Mouse (Mus musculus) bone marrow, adult 2 months (tissue): ENCODE results near the gene Mpv17l2.

Experiments
- CTCF ChIP-seq: fragments of 200-500 bp; IDR thresholded peaks from 2 replicates; pipeline ENCODE4 v1.5.1; 2011; ENCODE audit warnings: low read length, control low read depth; ENCODE audit not compliant: control insufficient read depth, insufficient read depth
- POLR2A ChIP-seq: fragments of 200-500 bp; IDR thresholded peaks from 2 replicates; pipeline ENCODE4 v1.6.1; 2011; ENCODE audit warnings: low read depth, mild to moderate bottlenecking, control low read depth, low read length, borderline replicate concordance; ENCODE audit not compliant: control insufficient read depth

DNA sequence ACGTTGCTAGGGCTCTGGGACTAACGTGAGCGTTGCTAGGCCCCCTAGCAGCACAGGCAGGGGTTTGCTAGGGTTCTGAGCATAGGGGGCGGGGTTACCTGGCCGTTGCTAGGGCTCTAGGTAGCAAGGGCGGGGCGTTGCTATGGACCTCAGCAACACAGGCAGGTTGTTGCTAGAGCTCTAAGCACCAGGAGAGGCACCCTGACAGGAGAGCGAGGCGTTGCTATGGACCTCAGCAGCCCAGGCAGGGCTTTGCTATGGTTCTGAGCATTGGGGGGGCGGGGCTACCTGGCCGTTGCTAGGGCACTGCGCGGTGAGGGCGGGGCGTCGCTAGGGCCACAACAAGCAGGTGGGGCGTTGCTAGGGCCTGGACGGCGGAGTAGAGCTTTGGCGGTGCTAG is 32.0 kb upstream of the Mpv17l2 start:
- TF ChIP-seq CTCF (no peak), POLR2A (peak; percentile 35; the same call in 1 of the 2 replicates)
